Mouse (Mus musculus): ENCODE measurements around the gene Actr2. TPM values are rescaled to one million over a fixed set of nuclear protein-coding genes. Genes with fewer than 3 reads are reported as not detected.

The Actr2 gene
- polyA plus RNA-seq, 1 experiment: 353 TPM

- no peak overlapping the region for H3K9ac ChIP-seq (ENCODE audit: low read depth, poor library complexity, severe bottlenecking)
- peaks cover 59% of the 10 kb centered on the region for H3K9me3 ChIP-seq (replicated peaks; ENCODE audit: control insufficient read depth, insufficient read depth, low read length, poor library complexity, severe bottlenecking)
- H3K4me1 ChIP-seq (ENCODE audit: control insufficient read depth, insufficient read depth, low read length): no peaks in the 10 kb centered on the region
- no peak overlapping the region for H3K27ac ChIP-seq (ENCODE audit: insufficient read depth, low read length)
- no peaks in the 10 kb centered on the region for H3K27me3 ChIP-seq (ENCODE audit: control insufficient read depth, insufficient read depth, low read length, poor library complexity, severe bottlenecking)
- TF ChIP-seq EP300 (IDR thresholded peaks at IDR 0.05; ENCODE audit: insufficient read depth, low read depth, low read length) (no peak), CTCF (IDR thresholded peaks at IDR 0.05; ENCODE audit: low read depth, low read length) (no peak), POLR2A (IDR thresholded peaks at IDR 0.05; ENCODE audit: insufficient read depth, low read length) (no peak)
- no peak overlapping the region for H3K4me3 ChIP-seq (ENCODE audit: low read depth, low read length)
- H3K36me3 ChIP-seq (ENCODE audit: control insufficient read depth, insufficient read depth, low read length, poor library complexity, severe bottlenecking): peaks cover 59% of the 10 kb centered on the region
These were observed 94.8 kb downstream of the Actr2 start for GRCm38 (mm10) chr11:20017937-20018336.

- H3K27me3 ChIP-seq (ENCODE audit: control insufficient read depth, insufficient read depth, low read length, poor library complexity, severe bottlenecking): no peaks in the 10 kb centered on the region
- TF ChIP-seq EP300 (IDR thresholded peaks at IDR 0.05; ENCODE audit: insufficient read depth, low read depth, low read length): no peak
- TF ChIP-seq POLR2A (IDR thresholded peaks at IDR 0.05; ENCODE audit: insufficient read depth, low read length): no peak
- TF ChIP-seq CTCF (IDR thresholded peaks at IDR 0.05; ENCODE audit: low read depth, low read length): no peak
- no peak overlapping the region for H3K4me3 ChIP-seq (ENCODE audit: low read depth, low read length)
- H3K4me1 ChIP-seq (ENCODE audit: control insufficient read depth, insufficient read depth, low read length): peaks cover 1% of the 10 kb centered on the region
- no peak overlapping the region for H3K27ac ChIP-seq (ENCODE audit: insufficient read depth, low read length)
- peaks cover 16% of the 10 kb centered on the region for H3K9me3 ChIP-seq (replicated peaks; ENCODE audit: control insufficient read depth, insufficient read depth, low read length, poor library complexity, severe bottlenecking)
- H3K9ac ChIP-seq (ENCODE audit: low read depth, poor library complexity, severe bottlenecking): no peak overlapping the region
- peaks cover 42% of the 10 kb centered on the region for H3K36me3 ChIP-seq (ENCODE audit: control insufficient read depth, insufficient read depth, low read length, poor library complexity, severe bottlenecking)
These were observed 99.3 kb downstream of the Actr2 start for GRCm38 (mm10) chr11:20013366-20013765.

Other genes starting within 250 kb of the Actr2 start
- gene Spred2, start 188.5 kb downstream of the Actr2 start, polyA plus RNA-seq (2011; ENCODE audit: insufficient read depth, insufficient read length, low read depth, missing spikeins): 41.9 and 43.5 TPM in 2 replicates
- 396 and 407 TPM in 2 replicates for gene Rab1a, start 88.5 kb upstream of the Actr2 start, polyA plus RNA-seq (2011; ENCODE audit: insufficient read depth, insufficient read length, low read depth, missing spikeins)
- 38.0 and 40.4 TPM in 2 replicates for gene Cep68, start 136.5 kb upstream of the Actr2 start, polyA plus RNA-seq (2011; ENCODE audit: insufficient read depth, insufficient read length, low read depth, missing spikeins)
- 18.4 and 20.2 TPM in 2 replicates for gene Slc1a4, start 219.8 kb upstream of the Actr2 start, polyA plus RNA-seq (2011; ENCODE audit: insufficient read depth, insufficient read length, low read depth, missing spikeins)

Measured in ES-Bruce4 (cell line).